Mouse (Mus musculus) CH12.LX (cell line): ENCODE data around the gene Ston1. TPM values are rescaled to one million over a fixed set of nuclear protein-coding genes. Genes with fewer than 3 reads are reported as not detected.

Experiments used
- DNase-seq: peaks from one replicate; pipeline ENCODE4 v3.0.0-alpha.2; 2013; ENCODE audit errors: extremely low read depth
- H3K27ac ChIP-seq: 2 replicates; pipeline ENCODE4 v1.5.1; 2012; ENCODE audit warnings: low read depth, mild to moderate bottlenecking, control low read depth, moderate library complexity; ENCODE audit not compliant: insufficient read depth
- H3K27me3 ChIP-seq: replicated peaks from 2 replicates; pipeline ENCODE3; 2012; ENCODE audit warnings: inconsistent platforms
- H3K36me3 ChIP-seq, 2 experiments: replicated peaks in 1 of 2; 2 replicates each; pipeline versions ENCODE3 to v1.6.1; 2012; ENCODE audit warnings: inconsistent platforms in 1 of 2, low read length in 1 of 2, mild to moderate bottlenecking in 1 of 2, mixed read lengths in 1 of 2, moderate library complexity in 1 of 2; ENCODE audit not compliant: control insufficient read depth in 1 of 2, insufficient read depth in 1 of 2
- H3K4me1 ChIP-seq, 2 experiments: 2 replicates each; pipeline ENCODE4 v1.6.1; 2012; ENCODE audit warnings: inconsistent platforms in 1 of 2, moderate library complexity in 1 of 2; ENCODE audit not compliant: insufficient read depth in 2 of 2, control insufficient read depth in 1 of 2
- H3K4me2 ChIP-seq: 2 replicates; pipeline ENCODE4 v1.6.1; 2012; ENCODE audit warnings: low read depth, mild to moderate bottlenecking, control low read depth; ENCODE audit not compliant: poor library complexity, insufficient read depth, severe bottlenecking
- H3K4me3 ChIP-seq, 3 experiments: fragments of 150-350 bp in 1 of 3; sonication (generic) in 1 of 3; replicated peaks in 1 of 3; 2 replicates each; pipeline versions ENCODE3 to v1.5.1; 2011 to 2012; ENCODE audit warnings: low read depth in 2 of 3, low read length in 2 of 3, mild to moderate bottlenecking in 2 of 3, moderate library complexity in 2 of 3, control low read depth in 1 of 3, improper control_type of control experiment in 1 of 3, inconsistent platforms in 1 of 3, mixed read lengths in 1 of 3; ENCODE audit not compliant: poor library complexity in 1 of 3
- H3K79me2 ChIP-seq: replicated peaks from 2 replicates; pipeline ENCODE4 v1.6.1; 2012; ENCODE audit warnings: mild to moderate bottlenecking, moderate library complexity; ENCODE audit not compliant: control insufficient read depth, poor library complexity, insufficient read depth, severe bottlenecking; ENCODE audit errors: extremely low read depth
- H3K9ac ChIP-seq: 2 replicates; pipeline ENCODE4 v1.6.1; 2012; ENCODE audit warnings: low read depth, mild to moderate bottlenecking, control low read depth, moderate library complexity; ENCODE audit not compliant: insufficient read depth
- H3K9me3 ChIP-seq: replicated peaks from 2 replicates; pipeline ENCODE3; 2012; ENCODE audit warnings: low read length, inconsistent platforms, mixed read lengths
- BHLHE40 ChIP-seq: IDR thresholded peaks from 2 replicates; pipeline ENCODE4 v1.6.1; 2011; ENCODE audit warnings: mild to moderate bottlenecking, low read depth, low read length, improper control_type of control experiment
- CHD2 ChIP-seq: IDR thresholded peaks from 2 replicates; pipeline ENCODE4 v1.6.1; 2011; ENCODE audit warnings: low read length, improper control_type of control experiment
- ETS1 ChIP-seq: conservative IDR thresholded peaks from 2 replicates; pipeline ENCODE4 v1.6.1; 2012; ENCODE audit warnings: low read depth, mild to moderate bottlenecking, inconsistent platforms, low read length, improper control_type of control experiment, moderate library complexity
- GABPA ChIP-seq: IDR thresholded peaks from 2 replicates; pipeline ENCODE4 v1.6.1; 2012; ENCODE audit warnings: low read depth, low read length, improper control_type of control experiment, inconsistent platforms; ENCODE audit not compliant: insufficient replicate concordance
- JUN ChIP-seq: IDR thresholded peaks from 2 replicates; pipeline ENCODE4 v1.6.1; 2011; ENCODE audit warnings: low read depth, mild to moderate bottlenecking, low read length, improper control_type of control experiment, moderate library complexity; ENCODE audit not compliant: insufficient read depth
- KAT2A ChIP-seq: IDR thresholded peaks from 2 replicates; pipeline ENCODE4 v1.6.1; 2012; ENCODE audit warnings: low read length, improper control_type of control experiment, inconsistent platforms; ENCODE audit not compliant: insufficient replicate concordance
- MAFK ChIP-seq: IDR thresholded peaks from 2 replicates; pipeline ENCODE4 v1.6.1; 2011; ENCODE audit warnings: low read length, improper control_type of control experiment; ENCODE audit not compliant: insufficient replicate concordance
- MYC ChIP-seq: IDR thresholded peaks from 2 replicates; pipeline ENCODE4 v1.6.1; 2011; ENCODE audit warnings: low read depth, mild to moderate bottlenecking, improper control_type of control experiment, low read length
- NRF1 ChIP-seq: IDR thresholded peaks from 2 replicates; pipeline ENCODE4 v1.6.1; 2014; ENCODE audit warnings: low read depth, mild to moderate bottlenecking, inconsistent platforms, low read length, improper control_type of control experiment, moderate library complexity
- PAX5 ChIP-seq: IDR thresholded peaks from 2 replicates; pipeline ENCODE4 v1.6.1; 2012; ENCODE audit warnings: low read length, inconsistent platforms, mixed read lengths
- POLR2AphosphoS2 ChIP-seq: IDR thresholded peaks from 2 replicates; pipeline ENCODE4 v1.6.1; 2011; ENCODE audit warnings: low read depth, low read length, improper control_type of control experiment
- SIN3A ChIP-seq: IDR thresholded peaks from 2 replicates; pipeline ENCODE4 v1.6.1; 2012; ENCODE audit warnings: low read length, improper control_type of control experiment, inconsistent platforms
- TBP ChIP-seq: conservative IDR thresholded peaks from 2 replicates; pipeline ENCODE4 v1.6.1; 2011; ENCODE audit warnings: low read depth, low read length, improper control_type of control experiment
- USF1 ChIP-seq: IDR thresholded peaks from 2 replicates; pipeline ENCODE4 v1.6.1; 2014; ENCODE audit warnings: low read depth, mild to moderate bottlenecking, inconsistent platforms, low read length, improper control_type of control experiment
- ZC3H11A ChIP-seq: IDR thresholded peaks from 2 replicates; pipeline ENCODE4 v1.6.1; 2012; ENCODE audit warnings: low read depth, mild to moderate bottlenecking, inconsistent platforms, low read length, improper control_type of control experiment
- ZMIZ1 ChIP-seq: IDR thresholded peaks from 2 replicates; pipeline ENCODE4 v1.6.1; 2012; ENCODE audit warnings: low read depth, mild to moderate bottlenecking, inconsistent platforms, low read length, improper control_type of control experiment
- dilution Hi-C: fragments of 300-500 bp; cut with MboI; formaldehyde crosslinking; loops from 2 replicates; pipeline ENCODE4 v1.14.3; 2020; ENCODE audit warnings: low sequenced_read_pairs; ENCODE audit not compliant: extremely low pct_unique_long_range_greater_than_20kb, extremely low pct_ligation_motif_present
- in situ Hi-C: fragments of 300-500 bp; cut with MboI; formaldehyde crosslinking; loops from 3 replicates; pipeline ENCODE4 v1.14.3; 2019; ENCODE audit warnings: low sequenced_read_pairs, low pct_ligation_motif_present, low pct_unique_long_range_greater_than_20kb, mixed read lengths
- polyA plus RNA-seq: library from polyadenylated mRNA; unstranded; fragments of >175 nt; gene quantifications from 2 replicates; pipeline ENCODE4 v1.2.1, GENCODE M21; 2012; ENCODE audit warnings: low read depth; ENCODE audit not compliant: insufficient read length
- total RNA-seq, 2 experiments: library from RNA; depleted of rRNA; stranded (reverse); fragments of 300-350 nt in 1 of 2; fragments of >200 nt in 1 of 2; gene quantifications; 2 replicates each; pipeline ENCODE4 v1.2.3; 2012 to 2014

Ston1 gene
- total and polyA plus RNA-seq, 3 experiments = 0.98 to 6.0 (median 1.1) TPM

DNA sequence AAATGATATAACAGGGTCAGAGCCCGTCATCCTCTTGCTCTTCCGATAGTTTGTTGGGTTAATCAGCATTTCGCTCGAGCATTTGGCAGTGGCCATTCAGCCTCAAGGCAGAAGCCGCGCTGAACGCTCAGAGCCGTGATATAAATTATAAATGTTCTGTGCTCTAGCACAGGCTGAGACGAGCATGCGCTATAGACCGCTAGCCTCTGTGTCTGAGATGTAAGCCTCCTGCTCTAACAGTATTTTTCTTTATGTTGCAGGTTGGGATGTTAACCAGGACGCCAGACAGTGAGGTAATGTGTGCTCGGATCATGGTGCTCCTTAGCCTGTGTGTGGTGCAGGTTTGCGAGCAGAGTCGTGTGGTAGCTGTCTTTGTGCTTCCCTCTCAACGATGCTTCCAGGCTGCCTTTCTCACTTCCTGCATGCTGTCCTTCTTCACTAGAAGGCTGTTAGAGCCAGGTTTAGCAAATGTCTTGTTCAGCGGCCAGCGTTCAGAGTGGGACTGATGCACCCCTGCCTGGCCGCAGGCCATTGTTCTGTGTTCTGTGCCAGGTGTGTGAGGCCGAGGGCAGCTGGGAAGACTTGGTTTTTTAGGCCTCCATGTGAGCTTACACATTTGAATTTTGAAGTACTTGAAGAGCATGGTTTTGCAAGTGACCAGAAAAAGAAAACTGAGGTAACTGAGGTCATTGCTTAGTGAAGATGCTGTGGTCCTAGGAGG is 18.8 kb upstream of the Ston1 start:
- no peak overlapping the region for H3K9ac ChIP-seq
- no peak overlapping the region for H3K4me3 ChIP-seq
- no peak for DNase-seq
- peaks cover 10% of the 10 kb centered on the region for H3K9me3 ChIP-seq
- H3K4me2 ChIP-seq = no peak overlapping the region
- H3K36me3 ChIP-seq = peaks cover 54 to 64% of the 10 kb centered on the region in 2 experiments
- 0 out of 2 replicates have a peak overlapping the region, but pooled peaks have one; percentile 9 for H3K27ac ChIP-seq
- dilution Hi-C loops = no loop called here
- no peak for TF ChIP-seq MAFK
- TF ChIP-seq POLR2AphosphoS2 = no peak
- no peak for TF ChIP-seq TBP
- no peak for TF ChIP-seq NRF1
- in situ Hi-C loops = no loop called here
- no peaks in the 10 kb centered on the region for H3K79me2 ChIP-seq
- peaks cover 21 to 50% of the 10 kb centered on the region in 2 experiments for H3K4me1 ChIP-seq
- H3K27me3 ChIP-seq = no peaks in the 10 kb centered on the region

DNA sequence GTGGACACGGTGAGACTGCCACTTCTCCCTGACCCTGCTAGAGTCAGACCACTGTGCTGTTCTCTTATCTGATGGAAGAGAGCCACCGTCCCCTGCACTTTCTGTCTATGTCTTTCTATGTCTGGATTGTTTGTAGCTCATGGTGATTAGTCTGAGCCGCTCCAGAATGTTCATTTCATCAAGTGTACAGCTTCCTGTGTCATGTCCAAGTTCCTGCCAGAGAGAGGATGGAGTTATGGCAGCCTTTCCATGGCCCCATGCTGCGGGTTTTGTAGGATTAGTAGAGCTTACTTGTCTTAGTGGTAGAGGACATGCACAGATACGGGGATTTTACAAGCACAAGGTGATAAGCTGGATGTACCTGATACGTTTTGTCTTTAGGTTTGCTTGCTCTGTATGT is 16.9 kb upstream of the Ston1 start:
- Histone ChIP-seq H3K4me1 (peaks cover 21 to 50% of the 10 kb centered on the region in 2 experiments), H3K4me3 (no peak overlapping the region), H3K27ac (no peak overlapping the region), H3K79me2 (no peaks in the 10 kb centered on the region), H3K36me3 (peaks cover 63 to 71% of the 10 kb centered on the region in 2 experiments), H3K9ac (no peak overlapping the region), H3K27me3 (no peaks in the 10 kb centered on the region), H3K4me2 (no peak overlapping the region), H3K9me3 (peaks cover 11% of the 10 kb centered on the region)
- dilution Hi-C loops = no loop called here
- DNase-seq = no peak
- in situ Hi-C loops = no loop called here
- TF ChIP-seq ZMIZ1 (no peak), JUN (no peak), KAT2A (no peak), SIN3A (no peak), MYC (no peak), ZC3H11A (no peak), POLR2AphosphoS2 (no peak), USF1 (no peak), ETS1 (no peak), GABPA (no peak), BHLHE40 (no peak), CHD2 (no peak), PAX5 (no peak)
- TF ChIP-seq, all 38 proteins: peak for 0
